ENCODE assay signal across 12 mouse cellular contexts in the genomic region with DNA sequence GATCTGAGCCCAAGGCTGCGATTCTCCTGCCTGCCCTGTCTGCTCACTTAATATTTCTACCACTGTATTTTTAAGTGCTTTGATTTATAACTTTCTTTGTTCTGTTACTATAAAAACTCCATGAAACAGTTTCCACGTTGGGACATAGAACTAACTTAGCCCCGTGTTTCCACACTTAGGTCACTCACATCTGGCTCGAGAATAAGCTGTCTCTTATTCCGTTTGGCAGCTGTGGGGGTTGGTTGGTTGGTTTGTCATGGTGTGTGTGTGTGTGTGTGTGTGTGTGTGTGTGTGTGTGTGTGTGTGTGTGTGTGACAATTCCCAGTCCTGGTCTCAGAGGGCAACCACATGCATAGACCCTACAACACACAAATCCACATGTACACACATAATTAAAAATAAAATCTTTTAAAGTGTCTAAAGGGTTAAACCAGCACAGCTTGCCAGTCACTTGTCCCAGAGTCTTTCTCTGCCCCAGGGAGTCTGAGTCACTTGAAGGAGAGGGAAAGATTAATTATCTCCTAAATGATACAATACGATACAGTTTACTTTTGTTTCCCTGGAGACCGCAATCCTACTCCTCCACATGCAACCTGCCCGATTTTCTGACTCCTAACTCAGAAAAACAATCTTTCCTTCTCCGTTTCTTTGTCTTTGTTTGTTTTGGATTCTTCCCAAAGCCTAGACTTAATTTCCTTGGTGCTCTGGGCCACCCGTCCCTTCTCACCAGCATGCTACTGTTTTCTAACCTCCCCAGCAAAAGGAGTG. TPM values are rescaled to one million over a fixed set of nuclear protein-coding genes. Genes with fewer than 3 reads are reported as not detected.
A peak's percentile ranks its signal among the peaks of the same experiment; 100 is the strongest.
DNase-seq lines count a peak whose midpoint lies in the region; ATAC-seq lines count a peak whose summit lies in the region.
"Had no signal": no experiment of that assay in that cellular context is flagged by ENCODE, and none has a peak within 500 bp of the region (broad histone marks: within the 10 kb centered on the region; RNA-seq: fewer than 3 reads in every experiment).

No protein-coding gene starts in this region.

- no peaks in the 10 kb centered on the region for H3K9me3 ChIP-seq in heart, embryonic 15.5 days (replicated peaks)
- no peaks in the 10 kb centered on the region for H3K9me3 ChIP-seq in limb, embryonic 15.5 days
- H3K9me3 ChIP-seq: liver, embryonic 15.5 days had no signal

- no peak overlapping the region for H3K4me3 ChIP-seq in heart, embryonic 15.5 days
- no peak overlapping the region for H3K4me3 ChIP-seq in limb, embryonic 15.5 days
- H3K4me3 ChIP-seq: liver, embryonic 15.5 days had no signal

- H3K27ac ChIP-seq in heart, embryonic 15.5 days: 0 out of 2 replicates have a peak overlapping the region, but pooled peaks have one; percentile 13
- H3K27ac ChIP-seq in limb, embryonic 15.5 days: peak overlapping the region; percentile 67
- H3K27ac ChIP-seq: liver, embryonic 15.5 days had no signal

- H3K4me1 ChIP-seq in heart, embryonic 15.5 days (replicated peaks): peaks cover 6% of the 10 kb centered on the region
- H3K4me1 ChIP-seq in limb, embryonic 15.5 days: peaks cover 13% of the 10 kb centered on the region
- H3K4me1 ChIP-seq: liver, embryonic 15.5 days had no signal

- DNase-seq in heart, postnatal 36 days: no peak
- peak; percentile 84 for DNase-seq in 3T3-L1 (ENCODE audit: low read depth, low spot score)
- DNase-seq in embryo, embryonic 11 days: peak; percentile 45
- no peak for DNase-seq in left cerebral cortex, adult 9 months (ENCODE audit: low spot score in 2 of 2)
- no peak for DNase-seq in cerebellum, postnatal 25 days
- DNase-seq in left cerebral cortex, postnatal 4 days: no peak
- DNase-seq: gastrocnemius, postnatal 10 days; kidney, postnatal 10 days had no signal

- intact Hi-C loops in heart, postnatal 36 days (cut with DNase I): no loop called here
- intact Hi-C loops in left cerebral cortex, postnatal 4 days (cut with DNase I): no loop called here

- H3K27me3 ChIP-seq in heart, embryonic 15.5 days: no peaks in the 10 kb centered on the region
- H3K27me3 ChIP-seq in limb, embryonic 15.5 days: no peaks in the 10 kb centered on the region

- no peak for ATAC-seq in heart, embryonic 15.5 days (replicated peaks; ENCODE audit: insufficient number of reproducible peaks, insufficient read depth, low FRiP score, low read depth)
- ATAC-seq in limb, embryonic 15.5 days (ENCODE audit: insufficient number of reproducible peaks, low FRiP score, low TSS enrichment, low read depth): no peak

- no peak overlapping the region for H3K4me2 ChIP-seq in heart, embryonic 15.5 days
- peak overlapping the region; percentile 5; the same call in 1 of the 2 replicates for H3K4me2 ChIP-seq in limb, embryonic 15.5 days
- H3K4me2 ChIP-seq: liver, embryonic 15.5 days had no signal

- H3K36me3 ChIP-seq in heart, embryonic 15.5 days: peaks cover 29% of the 10 kb centered on the region
- H3K36me3 ChIP-seq in limb, embryonic 15.5 days: peaks cover 52% of the 10 kb centered on the region
- H3K36me3 ChIP-seq: liver, embryonic 15.5 days had no signal

- 34% methylated on average over 10 of the region's 10 CpGs for WGBS in heart, embryonic 15.5 days
- 16% methylated on average over 10 of the region's 10 CpGs for WGBS in limb, embryonic 15.5 days

- no peak overlapping the region for H3K9ac ChIP-seq in heart, embryonic 15.5 days
- H3K9ac ChIP-seq in limb, embryonic 15.5 days: no peak overlapping the region
- H3K9ac ChIP-seq: liver, embryonic 15.5 days had no signal

RNA-seq across cellular contexts. Expression of gene Trpm4, which starts 20.7 kb away (rescaled TPM):
- 12.7 and 15.8 TPM in 2 replicates for polyA plus RNA-seq in heart, embryonic 15.5 days (2015; fragmentation: Nextera tagmentation; extraction: Ambion mirVana)
- 10 to 100 TPM; 24.6 to 27.4 TPM for total RNA-seq in heart, postnatal 36 days (2021)
- 22.0 and 22.6 TPM in 2 replicates for polyA plus RNA-seq in limb, embryonic 15.5 days (2015; fragmentation: Nextera tagmentation; extraction: Ambion mirVana)
- total RNA-seq in left cerebral cortex, postnatal 4 days (2021): 10 to 100 TPM; 32.1 to 33.8 TPM

RNA-seq across cellular contexts. Expression of gene Hrc, which starts 22.2 kb away (rescaled TPM):
- polyA plus RNA-seq in heart, embryonic 15.5 days (2015; fragmentation: Nextera tagmentation; extraction: Ambion mirVana): 25.2 and 26.4 TPM in 2 replicates
- 100 to 1,000 TPM; 842 to 873 TPM for total RNA-seq in heart, postnatal 36 days (2021)
- 6.5 and 15.1 TPM in 2 replicates for polyA plus RNA-seq in limb, embryonic 15.5 days (2015; fragmentation: Nextera tagmentation; extraction: Ambion mirVana)
- total RNA-seq in left cerebral cortex, postnatal 4 days (2021): under 1 TPM; 0.36 to 0.38 TPM

RNA-seq across cellular contexts. Expression of gene Slc6a21, which starts 35.6 kb away (rescaled TPM):
- not detected in 2 replicates for polyA plus RNA-seq in heart, embryonic 15.5 days (2015; fragmentation: Nextera tagmentation; extraction: Ambion mirVana)
- total RNA-seq in heart, postnatal 36 days (2021): not detected
- not detected in 2 replicates for polyA plus RNA-seq in limb, embryonic 15.5 days (2015; fragmentation: Nextera tagmentation; extraction: Ambion mirVana)
- not detected for total RNA-seq in left cerebral cortex, postnatal 4 days (2021)
- total RNA-seq: gastrocnemius, postnatal 10 days had no signal
- polyA plus RNA-seq: liver, embryonic 15.5 days; neural tube, embryonic 11.5 days had no signal

RNA-seq across cellular contexts. Expression of gene Ppfia3, which starts 53.9 kb away (rescaled TPM):
- 1.6 and 2.1 TPM in 2 replicates for polyA plus RNA-seq in heart, embryonic 15.5 days (2015; fragmentation: Nextera tagmentation; extraction: Ambion mirVana)
- not detected for total RNA-seq in heart, postnatal 36 days (2021)
- polyA plus RNA-seq in limb, embryonic 15.5 days (2015; fragmentation: Nextera tagmentation; extraction: Ambion mirVana): 7.8 and 9.1 TPM in 2 replicates
- 100 to 1,000 TPM; 106 to 108 TPM for total RNA-seq in left cerebral cortex, postnatal 4 days (2021)

RNA-seq across cellular contexts. Expression of gene Lin7b, which starts 57.5 kb away (rescaled TPM):
- 1.2 and 1.3 TPM in 2 replicates for polyA plus RNA-seq in heart, embryonic 15.5 days (2015; fragmentation: Nextera tagmentation; extraction: Ambion mirVana)
- 1 to 10 TPM; 1.3 to 1.7 TPM for total RNA-seq in heart, postnatal 36 days (2021)
- 2.3 and 2.5 TPM in 2 replicates for polyA plus RNA-seq in limb, embryonic 15.5 days (2015; fragmentation: Nextera tagmentation; extraction: Ambion mirVana)
- 10 to 100 TPM; 60.4 to 68.3 TPM for total RNA-seq in left cerebral cortex, postnatal 4 days (2021)
- polyA plus RNA-seq: liver, embryonic 15.5 days had no signal

Comparison
In these comparisons a context has a peak if more than half of its experiments do, and no peak if none do; other contexts are left out.
1. DNase-seq: peak in 3T3-L1 (single experiment) and embryo, embryonic 11 days (single experiment); none in heart, postnatal 36 days (0 of 2), left cerebral cortex, adult 9 months (0 of 2), cerebellum, postnatal 25 days (0 of 2) and left cerebral cortex, postnatal 4 days (single experiment).
2. RNA of gene Hrc, which starts 22.2 kb away (total RNA-seq): 842 to 873 TPM in heart, postnatal 36 days; 0.36 to 0.38 TPM in left cerebral cortex, postnatal 4 days; every median in the first group is over 100 times any median in the second.